Mouse (Mus musculus) midbrain, embryonic 15.5 days (tissue): ENCODE data around the gene Pms1. TPM values are rescaled to one million over a fixed set of nuclear protein-coding genes. Genes with fewer than 3 reads are reported as not detected.
"Not testable (repeated sequence)": the region's sequence is repeated elsewhere in the genome, so short reads cannot be mapped to it uniquely, and the experiment has no call there.

ENCODE experiments used
- ATAC-seq: fragments of 200-750 bp; cut with Nextera tagmentation; replicated peaks from 2 replicates; pipeline ENCODE4 v1.8.0; 2017; ENCODE audit warnings: moderate TSS enrichment
- H3K27ac ChIP-seq: fragments of 300-500 bp; sonication (generic); 2 replicates; pipeline ENCODE4 v1.5.1; 2015; ENCODE audit warnings: mild to moderate bottlenecking, inconsistent platforms
- H3K27me3 ChIP-seq: fragments of 300-500 bp; sonication (generic); replicated peaks from 2 replicates; pipeline ENCODE4 v1.6.1; 2015; ENCODE audit warnings: inconsistent platforms
- H3K36me3 ChIP-seq: fragments of 300-500 bp; sonication (generic); replicated peaks from 2 replicates; pipeline ENCODE4 v1.6.1; 2015; ENCODE audit warnings: inconsistent platforms
- H3K4me1 ChIP-seq: fragments of 300-500 bp; sonication (generic); 2 replicates; pipeline ENCODE4 v1.6.1; 2015; ENCODE audit warnings: inconsistent platforms
- H3K4me2 ChIP-seq: fragments of 300-500 bp; sonication (generic); 2 replicates; pipeline ENCODE4 v1.6.1; 2015; ENCODE audit warnings: inconsistent platforms, mild to moderate bottlenecking, moderate library complexity
- H3K4me3 ChIP-seq: fragments of 300-500 bp; sonication (generic); 2 replicates; pipeline ENCODE4 v1.5.1; 2015; ENCODE audit warnings: mild to moderate bottlenecking, inconsistent platforms
- H3K9ac ChIP-seq: fragments of 300-500 bp; sonication (generic); 2 replicates; pipeline ENCODE4 v1.6.1; 2015; ENCODE audit warnings: mild to moderate bottlenecking, inconsistent platforms
- H3K9me3 ChIP-seq: fragments of 300-500 bp; sonication (generic); 2 replicates; pipeline ENCODE4 v1.6.1; 2016; ENCODE audit warnings: inconsistent platforms
- WGBS: fragments of 180-500 bp; shearing (Covaris S2); methylation state at CpG from one replicate; pipeline ENCODE4 v1.1.7; 2015; ENCODE audit warnings: mixed read lengths; 5-methylcytosine and 5-hydroxymethylcytosine counted together
- polyA plus RNA-seq: library from polyadenylated mRNA; unstranded; fragments of >200 nt; fragmentation: Nextera tagmentation; extraction: Ambion mirVana; gene quantifications from 2 replicates; pipeline ENCODE4 v1.2.1, GENCODE M21; 2015

The Pms1 gene
- polyA plus RNA-seq, 1 experiment from 2014 or later = 10.3 TPM

DNA sequence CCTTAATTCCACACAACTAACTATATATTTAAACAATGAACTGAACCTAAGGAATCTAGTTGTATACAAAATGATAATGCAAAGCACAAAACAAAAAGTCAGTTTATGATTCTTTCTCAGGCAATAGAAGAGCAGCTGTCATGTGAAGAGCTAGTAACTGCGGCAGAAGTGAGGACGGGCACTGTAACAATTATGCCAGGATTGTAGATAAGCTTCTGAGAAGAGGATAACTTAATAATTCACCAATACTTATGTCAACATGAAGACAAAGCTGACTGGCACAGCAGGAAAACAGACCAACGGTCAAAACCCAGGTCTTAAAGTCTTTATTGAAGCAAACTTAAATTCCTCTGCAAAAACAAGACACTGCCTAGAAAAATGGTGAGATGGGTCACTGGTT lies 5.6 kb downstream of the Pms1 start:
- no peak for ATAC-seq
- no peaks in the 10 kb centered on the region for H3K27me3 ChIP-seq

DNA sequence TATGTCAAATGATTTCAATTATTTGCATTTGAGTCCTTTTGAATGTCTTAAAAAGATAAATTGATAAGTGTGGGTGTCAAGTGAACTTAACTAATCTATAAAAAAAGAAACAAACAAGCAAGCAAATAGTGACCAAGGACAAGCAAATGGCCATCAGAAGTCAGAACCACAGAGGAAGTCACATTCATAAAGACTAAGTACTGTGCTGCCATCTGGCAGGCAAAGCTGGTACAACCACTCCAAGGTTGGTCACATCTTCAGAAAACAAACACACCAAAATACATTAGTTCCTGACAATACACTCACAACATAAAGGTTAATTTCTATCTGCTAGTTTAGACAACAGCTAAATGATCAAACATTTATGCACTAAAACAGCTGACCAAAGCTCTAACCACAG lies 24.2 kb downstream of the Pms1 start:
- H3K4me2 ChIP-seq = no peak overlapping the region
- H3K9ac ChIP-seq = no peak overlapping the region
- H3K36me3 ChIP-seq = no peaks in the 10 kb centered on the region
- no peak overlapping the region for H3K27ac ChIP-seq
- no peaks in the 10 kb centered on the region for H3K27me3 ChIP-seq
- no peaks in the 10 kb centered on the region for H3K9me3 ChIP-seq
- peak; percentile 80 for ATAC-seq
- H3K4me3 ChIP-seq = no peak overlapping the region
- no peaks in the 10 kb centered on the region for H3K4me1 ChIP-seq

More for the DNA sequence above, 5.6 kb downstream of the Pms1 start:
- Histone ChIP-seq H3K9ac (no peak overlapping the region), H3K36me3 (no peaks in the 10 kb centered on the region), H3K4me3 (no peak overlapping the region), H3K27ac (no peak overlapping the region), H3K4me1 (peaks cover 3% of the 10 kb centered on the region; the same call in 1 of the 2 replicates), H3K4me2 (no peak overlapping the region), H3K9me3 (no peaks in the 10 kb centered on the region)
- 85% methylated on average over 3 of the region's 3 CpGs for WGBS

DNA sequence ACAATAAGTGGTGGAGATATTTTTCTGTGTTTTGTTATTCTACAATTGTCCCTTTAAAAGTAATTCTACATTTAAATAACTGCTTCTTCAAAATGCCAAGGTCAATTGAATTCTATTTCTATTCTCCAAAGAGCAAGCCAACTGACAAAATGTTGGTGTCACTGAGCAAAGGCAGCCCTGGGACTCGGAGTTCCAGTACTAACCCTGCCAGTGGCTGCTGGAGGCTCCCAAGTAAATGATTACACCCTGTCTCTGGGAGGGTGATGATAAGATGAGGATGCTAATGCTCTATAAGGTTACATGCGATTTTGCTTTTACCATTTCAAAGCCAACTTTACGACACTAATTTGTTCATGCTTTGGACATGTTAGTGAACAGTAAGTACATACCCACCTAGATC lies 26.9 kb downstream of the Pms1 start:
- H3K9me3 ChIP-seq = no peaks in the 10 kb centered on the region
- H3K9ac ChIP-seq = no peak overlapping the region
- no peak overlapping the region for H3K4me3 ChIP-seq
- ATAC-seq = no peak
- 90% methylated on average over 3 of the region's 3 CpGs for WGBS
- no peaks in the 10 kb centered on the region for H3K27me3 ChIP-seq
- H3K36me3 ChIP-seq = no peaks in the 10 kb centered on the region
- H3K4me2 ChIP-seq = no peak overlapping the region
- H3K27ac ChIP-seq = no peak overlapping the region
- no peaks in the 10 kb centered on the region for H3K4me1 ChIP-seq

DNA sequence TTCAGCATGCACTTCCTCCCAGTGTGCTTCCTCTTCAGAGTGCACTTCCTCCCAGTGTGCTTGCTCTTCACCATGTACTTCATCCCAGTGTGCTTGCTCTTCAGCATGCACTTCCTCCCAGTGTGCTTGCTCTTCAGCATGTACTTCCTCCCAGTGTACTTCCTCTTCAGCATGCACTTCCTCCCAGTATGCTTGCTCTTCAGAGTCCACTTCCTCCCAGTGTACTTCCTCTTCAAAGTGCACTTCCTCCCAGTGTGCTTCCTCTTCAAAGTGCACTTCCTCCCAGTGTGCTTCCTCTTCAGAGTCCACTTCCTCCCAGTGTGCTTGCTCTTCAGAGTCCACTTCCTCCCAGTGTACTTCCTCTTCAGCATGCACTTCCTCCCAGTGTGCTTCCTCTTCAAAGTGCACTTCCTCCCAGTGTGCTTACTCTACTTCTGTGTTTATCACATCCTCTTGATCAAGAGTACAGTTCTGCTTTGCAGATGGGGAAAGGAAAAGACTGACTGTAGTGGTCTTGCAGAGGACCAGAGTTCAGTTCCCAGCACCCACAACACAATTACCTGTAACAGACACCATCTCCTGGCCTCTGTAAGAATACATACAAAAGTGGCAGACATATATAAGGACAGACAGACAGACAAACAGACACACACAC lies 31.7 kb downstream of the Pms1 start:
- H3K9me3 ChIP-seq, H3K27ac ChIP-seq, ATAC-seq: not testable (repeated sequence)

DNA sequence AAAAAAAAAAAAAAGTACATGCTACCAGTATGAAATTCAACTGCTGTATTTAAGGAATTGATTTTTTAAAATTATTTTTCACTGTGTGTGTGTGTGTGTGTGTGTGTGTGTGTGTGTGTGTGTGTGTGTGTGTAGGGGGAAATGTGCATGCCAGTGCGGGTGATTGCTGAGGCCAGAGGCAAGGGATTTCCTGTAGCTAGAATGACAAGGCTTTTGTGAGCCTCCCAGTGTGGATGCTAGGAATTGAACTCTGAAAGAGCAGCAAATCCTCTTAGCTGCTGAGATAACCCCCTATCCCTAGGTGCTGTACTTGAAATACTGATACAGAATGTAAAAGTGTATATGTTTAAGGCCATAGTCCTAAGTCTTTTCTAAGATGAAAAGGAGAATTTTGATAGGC lies 70.8 kb downstream of the Pms1 start:
- no peaks in the 10 kb centered on the region for H3K4me1 ChIP-seq
- peak; percentile 52 for ATAC-seq
- no peak overlapping the region for H3K4me3 ChIP-seq
- no peaks in the 10 kb centered on the region for H3K27me3 ChIP-seq
- H3K9me3 ChIP-seq = no peaks in the 10 kb centered on the region
- no peaks in the 10 kb centered on the region for H3K36me3 ChIP-seq
- no peak overlapping the region for H3K27ac ChIP-seq
- no peak overlapping the region for H3K4me2 ChIP-seq
- 38% methylated on average over 1 of the region's 1 CpGs for WGBS
- no peak overlapping the region for H3K9ac ChIP-seq

More for the DNA sequence above, 31.7 kb downstream of the Pms1 start:
- H3K27me3 ChIP-seq, H3K4me2 ChIP-seq, H3K36me3 ChIP-seq, H3K9ac ChIP-seq, H3K4me3 ChIP-seq, H3K4me1 ChIP-seq: not testable (repeated sequence)

DNA sequence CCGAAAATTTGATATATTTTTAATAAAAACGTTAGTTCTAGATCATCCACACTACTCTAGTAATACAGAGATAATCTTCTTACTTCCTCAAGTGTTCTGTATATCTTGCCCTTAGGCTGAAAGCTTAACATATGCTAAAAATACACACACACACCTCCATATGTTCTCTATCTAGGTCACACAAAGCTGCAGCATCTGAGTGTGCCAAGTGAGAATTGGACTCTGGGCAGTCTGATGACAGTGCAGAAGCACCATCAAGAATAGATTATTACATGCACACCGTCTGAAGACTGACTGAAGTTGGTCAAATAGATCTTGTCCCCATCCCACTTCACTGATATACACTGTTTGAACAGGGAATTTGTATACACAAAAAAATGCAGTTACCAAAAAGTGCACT lies 71.2 kb downstream of the Pms1 start:
- H3K27me3 ChIP-seq = no peaks in the 10 kb centered on the region
- no peak overlapping the region for H3K4me3 ChIP-seq
- no peaks in the 10 kb centered on the region for H3K9me3 ChIP-seq
- no peak overlapping the region for H3K27ac ChIP-seq
- no peak for ATAC-seq
- H3K4me1 ChIP-seq = no peaks in the 10 kb centered on the region
- H3K36me3 ChIP-seq = no peaks in the 10 kb centered on the region
- 83% methylated on average over 3 of the region's 3 CpGs for WGBS
- H3K9ac ChIP-seq = no peak overlapping the region
- H3K4me2 ChIP-seq = no peak overlapping the region

DNA sequence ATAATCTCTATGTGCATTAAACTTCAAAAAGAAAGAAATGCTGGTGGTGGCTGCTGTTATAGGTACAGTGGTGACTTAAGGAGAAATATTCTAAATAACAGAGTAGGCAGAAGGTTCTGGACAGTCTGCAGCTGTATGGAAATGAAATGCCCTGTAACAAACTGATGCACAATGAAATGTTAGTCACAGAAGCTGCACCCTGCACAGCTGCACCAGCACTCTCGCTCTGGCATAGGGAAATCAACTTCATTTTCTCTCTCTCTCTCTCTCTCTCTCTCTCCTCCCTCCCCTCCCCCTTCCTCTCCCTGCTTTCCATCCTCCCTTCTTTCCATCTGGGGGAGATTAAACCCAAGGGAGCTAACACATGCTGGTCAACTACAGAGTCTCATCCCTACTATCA lies 72.0 kb downstream of the Pms1 start:
- ATAC-seq = no peak
- no peaks in the 10 kb centered on the region for H3K36me3 ChIP-seq
- WGBS = 47% methylated on average over 1 of the region's 1 CpGs
- no peaks in the 10 kb centered on the region for H3K9me3 ChIP-seq
- no peak overlapping the region for H3K4me2 ChIP-seq
- no peak overlapping the region for H3K27ac ChIP-seq
- H3K9ac ChIP-seq = no peak overlapping the region
- no peak overlapping the region for H3K4me3 ChIP-seq
- H3K4me1 ChIP-seq = no peaks in the 10 kb centered on the region
- H3K27me3 ChIP-seq = no peaks in the 10 kb centered on the region

DNA sequence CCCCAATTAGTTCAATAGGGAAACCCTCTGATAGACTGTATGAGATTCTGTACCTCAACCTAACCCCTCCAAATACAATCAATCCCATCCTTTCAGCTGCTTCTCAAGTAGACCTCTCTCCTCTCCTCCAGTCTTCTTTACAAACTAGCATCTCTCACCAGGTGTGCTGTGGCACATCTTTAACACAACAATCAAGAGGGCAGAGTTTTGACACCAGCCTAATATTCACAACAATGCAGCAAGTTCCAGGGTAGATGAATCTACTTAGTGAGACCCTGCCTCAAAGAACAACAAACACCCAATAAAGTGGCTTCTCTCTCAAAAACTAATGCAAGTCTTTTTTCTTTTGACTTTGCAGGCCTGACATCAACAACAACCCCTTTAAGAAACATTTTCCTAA lies 86.7 kb downstream of the Pms1 start:
- Histone ChIP-seq H3K9ac (no peak overlapping the region), H3K4me3 (no peak overlapping the region), H3K27ac (no peak overlapping the region), H3K27me3 (no peaks in the 10 kb centered on the region), H3K9me3 (no peaks in the 10 kb centered on the region), H3K4me2 (no peak overlapping the region), H3K36me3 (no peaks in the 10 kb centered on the region), H3K4me1 (no peaks in the 10 kb centered on the region)
- no peak for ATAC-seq

DNA sequence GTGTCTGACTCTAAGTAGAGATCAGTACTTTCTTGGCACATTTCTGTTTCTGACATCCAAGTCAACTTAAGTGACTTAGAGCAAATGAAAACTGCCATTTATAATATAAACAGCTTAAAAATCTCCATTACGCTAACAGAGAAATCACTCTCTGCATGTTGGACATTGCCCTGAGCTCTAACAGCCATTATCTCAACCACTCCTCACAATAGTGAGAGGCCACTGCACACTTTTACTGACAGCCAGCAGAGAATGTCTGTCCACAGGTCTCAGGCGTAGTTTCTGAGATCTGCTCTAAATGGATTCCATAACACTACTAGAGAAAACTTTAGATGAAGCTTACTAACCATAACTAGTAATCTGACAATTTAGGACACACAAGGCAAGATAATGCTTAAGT lies 92.9 kb downstream of the Pms1 start:
- Histone ChIP-seq H3K27ac (no peak overlapping the region), H3K36me3 (no peaks in the 10 kb centered on the region), H3K27me3 (no peaks in the 10 kb centered on the region), H3K9me3 (no peaks in the 10 kb centered on the region), H3K4me1 (no peaks in the 10 kb centered on the region), H3K4me2 (no peak overlapping the region), H3K9ac (no peak overlapping the region), H3K4me3 (no peak overlapping the region)
- 93% methylated on average over 2 of the region's 2 CpGs for WGBS
- ATAC-seq = no peak

DNA sequence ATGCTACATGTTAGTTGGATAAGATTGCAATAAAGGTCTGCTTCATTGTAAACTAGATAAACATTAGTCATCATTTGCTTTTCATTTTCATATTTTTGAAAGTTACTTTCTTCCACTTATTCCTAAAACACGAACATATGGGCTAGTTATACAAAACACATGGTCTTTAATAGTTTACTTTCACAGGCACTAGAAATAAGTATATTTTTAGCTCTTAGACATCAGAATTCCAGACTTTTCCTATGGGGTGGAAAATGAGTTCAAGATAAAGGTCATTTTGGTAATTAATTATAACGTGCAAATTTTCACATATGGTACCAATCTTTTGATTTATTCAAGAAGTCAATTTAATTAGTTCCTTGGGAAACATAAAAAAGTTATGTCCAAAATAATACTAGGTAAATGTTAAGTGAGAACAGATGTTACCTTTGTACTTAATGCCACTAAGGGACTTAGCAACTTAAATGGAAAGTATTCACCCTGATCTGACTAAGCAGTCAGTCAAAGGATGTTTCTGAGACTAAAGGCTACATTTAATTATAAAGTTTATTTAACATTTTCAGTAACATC lies 95.1 kb downstream of the Pms1 start:
- ATAC-seq = no peak
- H3K4me2 ChIP-seq = no peak overlapping the region
- no peak overlapping the region for H3K27ac ChIP-seq
- no peaks in the 10 kb centered on the region for H3K4me1 ChIP-seq
- no peaks in the 10 kb centered on the region for H3K36me3 ChIP-seq
- H3K9me3 ChIP-seq = no peaks in the 10 kb centered on the region
- no peak overlapping the region for H3K9ac ChIP-seq
- no peak overlapping the region for H3K4me3 ChIP-seq
- H3K27me3 ChIP-seq = no peaks in the 10 kb centered on the region
- 82% methylated on average over 2 of the region's 2 CpGs for WGBS

DNA sequence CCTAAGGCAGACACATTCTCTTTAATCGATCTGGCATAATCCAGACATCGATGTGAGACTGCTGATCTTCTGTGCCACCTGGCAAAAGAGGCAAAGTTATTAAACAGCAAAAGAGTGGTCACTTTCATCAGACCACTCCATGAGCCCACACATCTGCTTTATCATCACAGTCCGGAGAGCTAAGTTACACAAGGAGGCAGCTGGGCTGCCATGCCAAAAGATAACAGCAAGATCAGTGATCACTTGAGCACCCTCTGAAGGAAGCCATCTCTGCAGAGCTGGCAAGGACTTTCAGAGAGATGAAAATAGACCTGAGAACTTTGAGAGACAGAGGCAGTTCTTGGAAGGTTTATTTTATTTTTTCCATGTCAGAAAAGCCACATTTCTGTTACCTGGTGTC lies 102.3 kb downstream of the Pms1 start:
- no peaks in the 10 kb centered on the region for H3K27me3 ChIP-seq
- H3K4me3 ChIP-seq = no peak overlapping the region
- H3K36me3 ChIP-seq = no peaks in the 10 kb centered on the region
- ATAC-seq = no peak
- no peak overlapping the region for H3K27ac ChIP-seq
- no peaks in the 10 kb centered on the region for H3K9me3 ChIP-seq
- WGBS = 89% methylated on average over 3 of the region's 3 CpGs
- H3K9ac ChIP-seq = no peak overlapping the region
- no peaks in the 10 kb centered on the region for H3K4me1 ChIP-seq
- no peak overlapping the region for H3K4me2 ChIP-seq

DNA sequence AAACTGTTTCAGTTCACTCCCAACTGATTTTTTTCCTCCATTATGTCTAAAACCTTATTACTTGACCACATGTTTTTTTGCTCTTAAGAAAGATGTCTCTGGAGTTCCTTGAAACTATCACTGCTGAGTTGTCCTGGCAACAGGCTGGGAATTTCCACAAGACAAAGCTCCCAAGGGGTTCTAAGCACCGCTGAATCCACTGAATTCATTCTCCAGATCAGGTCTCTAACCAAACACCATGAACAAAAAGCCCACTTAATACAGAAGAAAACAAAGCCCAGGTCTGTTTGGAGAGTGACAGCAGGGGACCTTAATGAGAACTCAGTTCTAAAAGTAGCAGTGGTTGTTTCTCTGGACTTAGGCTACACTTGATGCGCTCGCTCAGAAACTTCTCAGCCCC lies 105.6 kb downstream of the Pms1 start:
- no peak overlapping the region for H3K4me2 ChIP-seq
- H3K36me3 ChIP-seq = no peaks in the 10 kb centered on the region
- no peak overlapping the region for H3K9ac ChIP-seq
- no peak for ATAC-seq
- H3K9me3 ChIP-seq = no peaks in the 10 kb centered on the region
- no peaks in the 10 kb centered on the region for H3K27me3 ChIP-seq
- H3K27ac ChIP-seq = no peak overlapping the region
- WGBS = 38% methylated on average over 3 of the region's 3 CpGs
- H3K4me1 ChIP-seq = no peaks in the 10 kb centered on the region
- H3K4me3 ChIP-seq = no peak overlapping the region

DNA sequence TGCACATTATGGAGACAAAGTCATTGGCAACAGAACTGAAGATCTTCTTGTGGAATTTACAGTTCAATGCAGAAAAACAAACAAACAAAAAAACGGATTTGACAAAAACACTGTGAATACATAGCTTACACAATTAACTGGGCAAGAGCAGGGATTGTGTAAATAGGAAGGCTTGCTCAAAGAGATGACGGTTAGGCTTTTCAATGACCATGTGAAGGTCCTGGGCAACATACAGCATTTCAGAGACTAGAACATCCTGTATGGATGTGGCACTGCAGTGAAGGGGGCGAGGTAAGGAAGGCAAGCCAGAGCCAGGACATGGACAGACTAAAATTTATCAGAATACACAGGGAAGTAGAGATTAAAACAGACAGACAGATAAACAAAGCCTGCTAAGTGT lies 107.2 kb downstream of the Pms1 start:
- H3K36me3 ChIP-seq = no peaks in the 10 kb centered on the region
- H3K9ac ChIP-seq = no peak overlapping the region
- H3K4me1 ChIP-seq = no peaks in the 10 kb centered on the region
- no peak overlapping the region for H3K27ac ChIP-seq
- H3K4me2 ChIP-seq = no peak overlapping the region
- no peaks in the 10 kb centered on the region for H3K27me3 ChIP-seq
- no peak overlapping the region for H3K4me3 ChIP-seq
- H3K9me3 ChIP-seq = no peaks in the 10 kb centered on the region
- WGBS = 78% methylated on average over 3 of the region's 3 CpGs
- ATAC-seq = no peak
